ENCODE assay signal across 9 mouse cellular contexts in genomic region chr1:133380347-133381065, GRCm38 (mm10). TPM values are rescaled to one million over a fixed set of nuclear protein-coding genes. Genes with fewer than 3 reads are reported as not detected.
A peak's percentile ranks its signal among the peaks of the same experiment; 100 is the strongest.
DNase-seq lines count a peak whose midpoint lies in the region; ATAC-seq and TF ChIP-seq lines count a peak whose summit lies in the region.
"Had no signal": no experiment of that assay in that cellular context is flagged by ENCODE, and none has a peak within 500 bp of the region (broad histone marks: within the 10 kb centered on the region; RNA-seq: fewer than 3 reads in every experiment).

No protein-coding gene starts in this region.

- H3K36me3 ChIP-seq in forebrain, postnatal 0 days (ENCODE audit: insufficient read depth), result no peaks in the 10 kb centered on the region; the same call in 1 of the 2 replicates
- no peaks in the 10 kb centered on the region for H3K36me3 ChIP-seq in forebrain, embryonic 16.5 days (ENCODE audit: control insufficient read depth, insufficient read depth)
- H3K36me3 ChIP-seq in neural tube, embryonic 13.5 days, result peaks cover 24% of the 10 kb centered on the region
- H3K36me3 ChIP-seq in neural tube, embryonic 15.5 days, result 0 out of 2 replicates have a peak, but pooled peaks cover 4% of the 10 kb centered on the region
- no peaks in the 10 kb centered on the region for H3K36me3 ChIP-seq in limb, embryonic 14.5 days (ENCODE audit: control insufficient read depth, insufficient read depth, low read length)

- H3K4me1 ChIP-seq in forebrain, postnatal 0 days (ENCODE audit: insufficient read depth), result no peaks in the 10 kb centered on the region
- H3K4me1 ChIP-seq in forebrain, embryonic 16.5 days (replicated peaks; ENCODE audit: control insufficient read depth, insufficient read depth, low read length), result peaks cover 4% of the 10 kb centered on the region; the same call in 1 of the 2 replicates
- H3K4me1 ChIP-seq in neural tube, embryonic 13.5 days (replicated peaks), result peaks cover 39% of the 10 kb centered on the region
- peaks cover 22% of the 10 kb centered on the region; the same call in 1 of the 2 replicates for H3K4me1 ChIP-seq in neural tube, embryonic 15.5 days
- H3K4me1 ChIP-seq in cortical plate, adult 2 months (ENCODE audit: control insufficient read depth, insufficient read depth, low read length), result no peaks in the 10 kb centered on the region
- no peaks in the 10 kb centered on the region for H3K4me1 ChIP-seq in limb, embryonic 14.5 days (ENCODE audit: control insufficient read depth, insufficient read depth, low read length)

- peak; percentile 66 for DNase-seq in forebrain, postnatal 0 days
- DNase-seq in limb, embryonic 14.5 days (ENCODE audit: low spot score), result peak; percentile 55
- no peak for DNase-seq in yolk sac, embryonic 10.5 days (ENCODE audit: low spot score)
- no peak for DNase-seq in layer of hippocampus, adult 9-11 months

- no peaks in the 10 kb centered on the region for H3K9me3 ChIP-seq in forebrain, postnatal 0 days (ENCODE audit: low read length)
- H3K9me3 ChIP-seq in forebrain, embryonic 16.5 days (ENCODE audit: control insufficient read depth, low read length), result no peaks in the 10 kb centered on the region
- H3K9me3 ChIP-seq in neural tube, embryonic 13.5 days, result no peaks in the 10 kb centered on the region
- H3K9me3 ChIP-seq in neural tube, embryonic 15.5 days (replicated peaks), result no peaks in the 10 kb centered on the region
- no peaks in the 10 kb centered on the region for H3K9me3 ChIP-seq in limb, embryonic 14.5 days (ENCODE audit: control insufficient read depth, low read length)

- no peak overlapping the region for H3K27ac ChIP-seq in forebrain, postnatal 0 days (ENCODE audit: low read depth, low read length)
- no peak overlapping the region for H3K27ac ChIP-seq in forebrain, embryonic 16.5 days (ENCODE audit: low read length)
- 0 out of 2 replicates have a peak overlapping the region, but pooled peaks have one; percentile 13 for H3K27ac ChIP-seq in neural tube, embryonic 13.5 days (replicated peaks)
- no peak overlapping the region for H3K27ac ChIP-seq in neural tube, embryonic 15.5 days (replicated peaks)
- no peak overlapping the region for H3K27ac ChIP-seq in cortical plate, adult 2 months (ENCODE audit: insufficient read depth, low read length)
- H3K27ac ChIP-seq in limb, embryonic 14.5 days (replicated peaks; ENCODE audit: low read depth, low read length), result no peak overlapping the region

- no peak overlapping the region for H3K4me2 ChIP-seq in forebrain, postnatal 0 days (ENCODE audit: low read depth)
- no peak overlapping the region for H3K4me2 ChIP-seq in forebrain, embryonic 16.5 days (ENCODE audit: low read length)
- H3K4me2 ChIP-seq in neural tube, embryonic 13.5 days, result no peak overlapping the region
- H3K4me2 ChIP-seq in neural tube, embryonic 15.5 days, result no peak overlapping the region
- no peak overlapping the region for H3K4me2 ChIP-seq in limb, embryonic 14.5 days (replicated peaks; ENCODE audit: low read depth, low read length, severe bottlenecking)

- no peak overlapping the region for H3K4me3 ChIP-seq in forebrain, postnatal 0 days (ENCODE audit: low read depth, low read length)
- no peak overlapping the region for H3K4me3 ChIP-seq in forebrain, embryonic 16.5 days (replicated peaks; ENCODE audit: low read length)
- no peak overlapping the region for H3K4me3 ChIP-seq in neural tube, embryonic 13.5 days
- no peak overlapping the region for H3K4me3 ChIP-seq in neural tube, embryonic 15.5 days (replicated peaks)
- no peak overlapping the region for H3K4me3 ChIP-seq in cortical plate, adult 2 months (ENCODE audit: insufficient read depth, low read length)
- no peak overlapping the region for H3K4me3 ChIP-seq in limb, embryonic 14.5 days (replicated peaks; ENCODE audit: low read length)

- H3K27me3 ChIP-seq in forebrain, postnatal 0 days (ENCODE audit: insufficient read depth, low read length), result no peaks in the 10 kb centered on the region
- H3K27me3 ChIP-seq in forebrain, embryonic 16.5 days (replicated peaks; ENCODE audit: control insufficient read depth, insufficient read depth, low read length), result no peaks in the 10 kb centered on the region
- no peaks in the 10 kb centered on the region for H3K27me3 ChIP-seq in neural tube, embryonic 13.5 days
- no peaks in the 10 kb centered on the region for H3K27me3 ChIP-seq in neural tube, embryonic 15.5 days (replicated peaks)
- no peaks in the 10 kb centered on the region for H3K27me3 ChIP-seq in limb, embryonic 14.5 days (ENCODE audit: control insufficient read depth, insufficient read depth, low read length)

- H3K9ac ChIP-seq in forebrain, postnatal 0 days, result no peak overlapping the region
- no peak overlapping the region for H3K9ac ChIP-seq in forebrain, embryonic 16.5 days (replicated peaks; ENCODE audit: low read depth, low read length)
- H3K9ac ChIP-seq in neural tube, embryonic 13.5 days, result no peak overlapping the region
- H3K9ac ChIP-seq in neural tube, embryonic 15.5 days (replicated peaks), result no peak overlapping the region
- H3K9ac ChIP-seq in limb, embryonic 14.5 days (ENCODE audit: low read depth, low read length, severe bottlenecking), result no peak overlapping the region

- 64% methylated on average over 14 of the region's 14 CpGs for WGBS in forebrain, postnatal 0 days
- 67% methylated on average over 14 of the region's 14 CpGs for WGBS in forebrain, embryonic 16.5 days
- WGBS in neural tube, embryonic 13.5 days, result 74% methylated on average over 14 of the region's 14 CpGs
- WGBS in neural tube, embryonic 15.5 days, result 72% methylated on average over 14 of the region's 14 CpGs
- 72% methylated on average over 14 of the region's 14 CpGs for WGBS in limb, embryonic 14.5 days

- ATAC-seq in forebrain, postnatal 0 days, result no peak
- ATAC-seq in forebrain, embryonic 16.5 days, result no peak
- no peak for ATAC-seq in neural tube, embryonic 13.5 days (ENCODE audit: low read depth)
- ATAC-seq in neural tube, embryonic 15.5 days (ENCODE audit: low FRiP score), result no peak
- no peak for ATAC-seq in limb, embryonic 14.5 days (ENCODE audit: low FRiP score, low read depth)

- TF ChIP-seq CTCF in forebrain, postnatal 0 days (IDR thresholded peaks at IDR 0.05; ENCODE audit: low read depth), result peak; percentile 81
- peak; percentile 47; the same call in 1 of the 2 replicates for TF ChIP-seq CTCF in cortical plate, adult 2 months (IDR thresholded peaks at IDR 0.05; ENCODE audit: extremely low read depth, insufficient read depth, low read length)

- TF ChIP-seq POLR2A in cortical plate, adult 2 months (IDR thresholded peaks at IDR 0.05; ENCODE audit: extremely low read depth, insufficient read depth, low read length), result no peak
- no peak for TF ChIP-seq POLR2A in limb, embryonic 14.5 days (IDR thresholded peaks at IDR 0.05; ENCODE audit: borderline replicate concordance, extremely low read depth, insufficient read depth, insufficient read length)

RNA-seq across cellular contexts. Expression of gene Etnk2, which starts 17.1 kb away (rescaled TPM):
- 15.5 and 25.3 TPM in 2 replicates for total RNA-seq in forebrain, postnatal 0 days (2014; rRNA removed)
- 10.3 and 17.6 TPM in 2 replicates for polyA plus RNA-seq in forebrain, postnatal 0 days (2015; fragmentation: Nextera tagmentation; extraction: Ambion mirVana)
- 4.5 and 9.5 TPM in 2 replicates for polyA plus RNA-seq in forebrain, embryonic 16.5 days (2015; fragmentation: Nextera tagmentation; extraction: Ambion mirVana)
- 10.1 and 10.2 TPM in 2 replicates for polyA plus RNA-seq in neural tube, embryonic 13.5 days (2015; fragmentation: Nextera tagmentation; extraction: Ambion mirVana)
- polyA plus RNA-seq in neural tube, embryonic 15.5 days (2015; fragmentation: Nextera tagmentation; extraction: Ambion mirVana), result 21.3 and 22.8 TPM in 2 replicates
- polyA plus RNA-seq in cortical plate, adult 2 months (2012; rRNA removed), result 14.6 and 16.7 TPM in 2 replicates
- 1.4 TPM in 2 replicates for polyA plus RNA-seq in limb, embryonic 14.5 days (2012; rRNA removed)
- 0.91 and 1.4 TPM in 2 replicates for polyA plus RNA-seq in limb, embryonic 14.5 days (2014; fragmentation: Nextera tagmentation; extraction: Ambion mirVana)

RNA-seq across cellular contexts. Expression of gene Ren1, which starts 30.2 kb away (rescaled TPM):
- total RNA-seq in forebrain, postnatal 0 days (2014; rRNA removed), result 0.14 and 0.15 TPM in 2 replicates
- polyA plus RNA-seq in forebrain, postnatal 0 days (2015; fragmentation: Nextera tagmentation; extraction: Ambion mirVana), result 0.12 and 0.88 TPM in 2 replicates
- polyA plus RNA-seq in forebrain, embryonic 16.5 days (2015; fragmentation: Nextera tagmentation; extraction: Ambion mirVana), result 0.30 TPM in 1 of 2 replicates, not detected in the other
- 0.20 and 0.37 TPM in 2 replicates for polyA plus RNA-seq in neural tube, embryonic 13.5 days (2015; fragmentation: Nextera tagmentation; extraction: Ambion mirVana)
- 0.74 and 1.6 TPM in 2 replicates for polyA plus RNA-seq in neural tube, embryonic 15.5 days (2015; fragmentation: Nextera tagmentation; extraction: Ambion mirVana)
- polyA plus RNA-seq in cortical plate, adult 2 months (2012; rRNA removed), result 0.06 TPM in 1 of 2 replicates, not detected in the other
- polyA plus RNA-seq in limb, embryonic 14.5 days (2012; rRNA removed), result 0.58 and 2.8 TPM in 2 replicates
- 0.48 TPM in 1 of 2 replicates, not detected in the other for polyA plus RNA-seq in limb, embryonic 14.5 days (2014; fragmentation: Nextera tagmentation; extraction: Ambion mirVana)
- total RNA-seq: layer of hippocampus, postnatal 25 days had no signal

RNA-seq across cellular contexts. Expression of gene Sox13, which starts 43.7 kb away (rescaled TPM):
- 8.0 and 9.7 TPM in 2 replicates for total RNA-seq in forebrain, postnatal 0 days (2014; rRNA removed)
- 2.0 and 3.0 TPM in 2 replicates for polyA plus RNA-seq in forebrain, postnatal 0 days (2015; fragmentation: Nextera tagmentation; extraction: Ambion mirVana)
- polyA plus RNA-seq in forebrain, embryonic 16.5 days (2015; fragmentation: Nextera tagmentation; extraction: Ambion mirVana), result 3.6 and 4.4 TPM in 2 replicates
- polyA plus RNA-seq in neural tube, embryonic 13.5 days (2015; fragmentation: Nextera tagmentation; extraction: Ambion mirVana), result 8.8 TPM in 2 replicates
- 4.0 and 6.7 TPM in 2 replicates for polyA plus RNA-seq in neural tube, embryonic 15.5 days (2015; fragmentation: Nextera tagmentation; extraction: Ambion mirVana)
- 13.4 and 14.3 TPM in 2 replicates for polyA plus RNA-seq in cortical plate, adult 2 months (2012; rRNA removed)
- 22.9 and 28.5 TPM in 2 replicates for polyA plus RNA-seq in limb, embryonic 14.5 days (2012; rRNA removed)
- polyA plus RNA-seq in limb, embryonic 14.5 days (2014; fragmentation: Nextera tagmentation; extraction: Ambion mirVana), result 4.7 and 5.8 TPM in 2 replicates

RNA-seq across cellular contexts. Expression of gene Kiss1, which starts 58.8 kb away (rescaled TPM):
- not detected in 2 replicates for total RNA-seq in forebrain, postnatal 0 days (2014; rRNA removed)
- not detected in 2 replicates for polyA plus RNA-seq in forebrain, postnatal 0 days (2015; fragmentation: Nextera tagmentation; extraction: Ambion mirVana)
- 0.60 and 0.63 TPM in 2 replicates for polyA plus RNA-seq in forebrain, embryonic 16.5 days (2015; fragmentation: Nextera tagmentation; extraction: Ambion mirVana)
- polyA plus RNA-seq in neural tube, embryonic 13.5 days (2015; fragmentation: Nextera tagmentation; extraction: Ambion mirVana), result not detected in 2 replicates
- not detected in 2 replicates for polyA plus RNA-seq in neural tube, embryonic 15.5 days (2015; fragmentation: Nextera tagmentation; extraction: Ambion mirVana)
- polyA plus RNA-seq in cortical plate, adult 2 months (2012; rRNA removed), result 1.6 TPM in 1 of 2 replicates, not detected in the other
- not detected in 2 replicates for polyA plus RNA-seq in limb, embryonic 14.5 days (2012; rRNA removed)
- polyA plus RNA-seq in limb, embryonic 14.5 days (2014; fragmentation: Nextera tagmentation; extraction: Ambion mirVana), result not detected in 2 replicates
- total RNA-seq: layer of hippocampus, postnatal 25 days had no signal

Comparison
In these comparisons a context has a peak if more than half of its experiments do, and no peak if none do; other contexts are left out.
1. DNase-seq: peak in forebrain, postnatal 0 days (single experiment) and limb, embryonic 14.5 days (single experiment); none in yolk sac, embryonic 10.5 days (single experiment) and layer of hippocampus, adult 9-11 months (single experiment).